Mouse (Mus musculus) lung, embryonic 15.5 days (tissue): ENCODE measurements at regions not wholly inside any gene's neighbourhood (a gene's known extent, or its start where the extent isn't known, plus 50 kb on each side); places are given as distances from the start of the nearest gene placed in this dataset.
A peak's percentile ranks its signal among the peaks of the same experiment; 100 is the strongest.

Experiments
- ATAC-seq: fragments of 200-750 bp; cut with Nextera tagmentation; 2 replicates; pipeline ENCODE4 v1.8.0; 2017; ENCODE audit warnings: moderate number of reproducible peaks, borderline replicate concordance; ENCODE audit not compliant: low FRiP score, low TSS enrichment; ENCODE audit errors: extremely low read depth
- H3K27ac ChIP-seq: fragments of 300-500 bp; sonication (generic); 2 replicates; pipeline ENCODE4 v1.5.1; 2015; ENCODE audit warnings: moderate library complexity, mild to moderate bottlenecking, inconsistent platforms
- H3K27me3 ChIP-seq: fragments of 300-500 bp; sonication (generic); 2 replicates; pipeline ENCODE4 v1.6.1; 2015; ENCODE audit warnings: inconsistent platforms
- H3K36me3 ChIP-seq: fragments of 300-500 bp; sonication (generic); 2 replicates; pipeline ENCODE4 v1.6.1; 2015; ENCODE audit warnings: inconsistent platforms
- H3K4me1 ChIP-seq: fragments of 300-500 bp; sonication (generic); 2 replicates; pipeline ENCODE4 v1.6.1; 2015; ENCODE audit warnings: inconsistent platforms
- H3K4me2 ChIP-seq: fragments of 300-500 bp; sonication (generic); 2 replicates; pipeline ENCODE4 v1.6.1; 2015; ENCODE audit warnings: inconsistent platforms, mild to moderate bottlenecking, moderate library complexity
- H3K4me3 ChIP-seq: fragments of 300-500 bp; sonication (generic); 2 replicates; pipeline ENCODE4 v1.5.1; 2015; ENCODE audit warnings: mild to moderate bottlenecking, inconsistent platforms
- H3K9ac ChIP-seq: fragments of 300-500 bp; sonication (generic); 2 replicates; pipeline ENCODE4 v1.6.1; 2015; ENCODE audit warnings: inconsistent platforms
- H3K9me3 ChIP-seq: fragments of 300-500 bp; sonication (generic); 2 replicates; pipeline ENCODE4 v1.6.1; 2016; ENCODE audit warnings: inconsistent platforms
- WGBS: fragments of 180-500 bp; shearing (Covaris S2); methylation state at CpG from one replicate; pipeline ENCODE4 v1.1.7; 2015; 5-methylcytosine and 5-hydroxymethylcytosine counted together

DNA sequence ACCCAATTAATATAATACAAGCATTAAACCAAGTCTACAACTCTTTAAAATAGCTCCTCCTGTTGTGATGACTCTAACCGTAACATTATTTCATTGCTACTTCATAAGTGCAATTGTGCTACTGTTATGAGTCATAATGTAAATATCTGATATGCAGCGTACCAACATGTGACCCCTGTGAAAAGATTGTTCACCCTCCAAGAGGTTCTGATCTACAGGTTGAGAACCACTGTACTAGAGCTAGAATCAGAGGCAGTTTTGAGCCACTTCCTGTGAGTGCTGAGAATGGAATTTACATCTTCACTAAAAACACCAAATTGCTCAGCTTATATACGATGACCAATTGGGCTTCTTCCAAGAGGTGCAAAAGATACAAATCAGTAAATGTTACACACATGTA is 504.4 kb upstream of the Syt1 start:
- no peak overlapping the region for H3K27ac ChIP-seq
- H3K4me3 ChIP-seq = no peak overlapping the region
- H3K4me2 ChIP-seq = no peak overlapping the region
- no peaks in the 10 kb centered on the region for H3K9me3 ChIP-seq
- 61% methylated on average over 3 of the region's 3 CpGs for WGBS
- no peaks in the 10 kb centered on the region for H3K4me1 ChIP-seq
- ATAC-seq = no peak
- no peaks in the 10 kb centered on the region for H3K36me3 ChIP-seq
- H3K9ac ChIP-seq = no peak overlapping the region
- no peaks in the 10 kb centered on the region for H3K27me3 ChIP-seq

DNA sequence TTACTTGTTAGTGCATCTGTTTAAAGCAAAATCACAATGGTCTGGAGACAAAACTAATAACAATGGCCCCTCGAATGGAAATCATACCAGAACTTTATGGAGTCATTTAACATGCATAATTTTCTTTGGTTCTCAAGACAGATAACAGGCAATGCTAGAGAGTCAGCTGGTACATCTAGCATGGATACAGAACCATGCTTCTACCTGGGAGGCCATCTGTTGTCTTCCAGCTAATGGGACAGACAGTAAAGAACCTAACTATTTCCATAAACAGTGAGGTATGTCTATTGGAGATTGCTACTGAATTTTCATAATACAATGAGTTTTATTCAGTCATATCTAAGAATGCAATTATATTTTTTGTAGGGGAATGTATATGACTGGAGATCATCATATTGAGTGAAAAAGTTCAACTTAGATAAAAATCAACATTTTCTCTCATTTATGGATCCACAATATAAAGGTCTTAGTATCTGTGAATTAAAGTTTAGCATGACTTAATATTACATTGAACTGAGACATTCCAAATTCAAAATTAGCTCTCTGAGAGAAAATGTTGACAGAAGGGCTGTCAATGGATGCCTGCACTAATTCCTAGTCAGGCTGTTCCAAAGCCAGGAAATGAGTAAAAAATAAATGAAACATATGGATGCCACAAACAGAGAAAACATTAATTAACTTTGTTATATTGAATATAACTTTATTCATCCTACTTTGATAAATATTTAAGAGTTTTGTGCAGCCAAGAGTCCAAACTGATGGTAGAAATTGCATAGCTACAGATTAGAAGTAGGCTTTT is 500.3 kb upstream of the Syt1 start:
- no peaks in the 10 kb centered on the region for H3K9me3 ChIP-seq
- no peaks in the 10 kb centered on the region for H3K36me3 ChIP-seq
- H3K4me2 ChIP-seq = no peak overlapping the region
- H3K4me1 ChIP-seq = no peaks in the 10 kb centered on the region
- H3K9ac ChIP-seq = no peak overlapping the region
- no peak overlapping the region for H3K27ac ChIP-seq
- H3K4me3 ChIP-seq = no peak overlapping the region
- no peaks in the 10 kb centered on the region for H3K27me3 ChIP-seq
- WGBS = 61% methylated on average over 1 of the region's 1 CpGs
- ATAC-seq = no peak

GRCm38 (mm10) chr10:109508553-109508952 is 497.8 kb upstream of the Syt1 start:
- ATAC-seq = no peak
- WGBS = 50% methylated on average over 1 of the region's 1 CpGs
- no peaks in the 10 kb centered on the region for H3K4me1 ChIP-seq
- no peak overlapping the region for H3K4me2 ChIP-seq
- H3K36me3 ChIP-seq = no peaks in the 10 kb centered on the region
- H3K9ac ChIP-seq = no peak overlapping the region
- H3K9me3 ChIP-seq = no peaks in the 10 kb centered on the region
- no peak overlapping the region for H3K27ac ChIP-seq
- H3K27me3 ChIP-seq = no peaks in the 10 kb centered on the region
- no peak overlapping the region for H3K4me3 ChIP-seq

GRCm38 (mm10) chr10:109507228-109507627 is 496.4 kb upstream of the Syt1 start:
- Histone ChIP-seq H3K9me3 (no peaks in the 10 kb centered on the region), H3K27ac (no peak overlapping the region), H3K4me1 (no peaks in the 10 kb centered on the region), H3K4me3 (no peak overlapping the region), H3K27me3 (no peaks in the 10 kb centered on the region), H3K4me2 (no peak overlapping the region), H3K9ac (no peak overlapping the region), H3K36me3 (no peaks in the 10 kb centered on the region)
- 66% methylated on average over 3 of the region's 3 CpGs for WGBS
- no peak for ATAC-seq

- Histone ChIP-seq H3K9me3 (no peaks in the 10 kb centered on the region), H3K27ac (no peak overlapping the region), H3K4me3 (no peak overlapping the region), H3K4me1 (no peaks in the 10 kb centered on the region), H3K4me2 (no peak overlapping the region), H3K9ac (no peak overlapping the region), H3K36me3 (no peaks in the 10 kb centered on the region), H3K27me3 (no peaks in the 10 kb centered on the region)
- WGBS = 56% methylated on average over 4 of the region's 4 CpGs
- no peak for ATAC-seq
These were observed 493.9 kb upstream of the Syt1 start for GRCm38 (mm10) chr10:109504683-109505082.

GRCm38 (mm10) chr10:109500861-109501260 is 490.1 kb upstream of the Syt1 start:
- no peaks in the 10 kb centered on the region for H3K9me3 ChIP-seq
- H3K27me3 ChIP-seq = no peaks in the 10 kb centered on the region
- no peak overlapping the region for H3K4me3 ChIP-seq
- H3K27ac ChIP-seq = no peak overlapping the region
- no peak overlapping the region for H3K4me2 ChIP-seq
- no peak overlapping the region for H3K9ac ChIP-seq
- no peaks in the 10 kb centered on the region for H3K4me1 ChIP-seq
- no peak for ATAC-seq
- H3K36me3 ChIP-seq = no peaks in the 10 kb centered on the region

DNA sequence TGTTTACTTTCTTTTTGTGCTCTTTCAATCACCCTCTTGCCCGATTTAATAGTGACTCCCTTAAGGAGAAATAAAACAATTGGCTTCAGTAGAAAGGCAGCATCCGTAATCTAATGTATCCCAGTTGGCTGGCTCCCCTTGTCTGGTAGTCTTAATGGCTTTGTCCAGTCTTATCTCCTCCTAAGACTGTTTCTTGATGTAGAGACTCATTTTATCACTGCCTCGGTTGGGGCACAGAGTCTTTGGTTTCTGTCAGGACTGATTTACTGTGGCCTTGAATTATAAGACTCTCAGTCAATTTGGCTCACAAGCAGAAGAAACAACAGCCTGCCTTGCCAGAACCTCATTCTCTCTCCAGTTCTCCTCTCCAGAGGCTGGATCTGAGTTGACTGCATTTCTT is 487.5 kb upstream of the Syt1 start:
- no peaks in the 10 kb centered on the region for H3K36me3 ChIP-seq
- H3K4me2 ChIP-seq = no peak overlapping the region
- H3K4me3 ChIP-seq = no peak overlapping the region
- no peaks in the 10 kb centered on the region for H3K4me1 ChIP-seq
- 32% methylated on average over 3 of the region's 3 CpGs for WGBS
- no peak overlapping the region for H3K27ac ChIP-seq
- H3K9ac ChIP-seq = no peak overlapping the region
- ATAC-seq = peak; percentile 39; the same call in 1 of the 2 replicates
- H3K9me3 ChIP-seq = no peaks in the 10 kb centered on the region
- no peaks in the 10 kb centered on the region for H3K27me3 ChIP-seq

- ATAC-seq = no peak; the same call in 1 of the 2 replicates
- H3K27ac ChIP-seq = no peak overlapping the region
- no peaks in the 10 kb centered on the region for H3K36me3 ChIP-seq
- H3K9ac ChIP-seq = no peak overlapping the region
- H3K4me1 ChIP-seq = no peaks in the 10 kb centered on the region
- 75% methylated on average over 10 of the region's 10 CpGs for WGBS
- no peaks in the 10 kb centered on the region for H3K27me3 ChIP-seq
- no peaks in the 10 kb centered on the region for H3K9me3 ChIP-seq
- no peak overlapping the region for H3K4me2 ChIP-seq
- H3K4me3 ChIP-seq = no peak overlapping the region
These were observed 485.4 kb upstream of the Syt1 start for GRCm38 (mm10) chr10:109496161-109496560.

DNA sequence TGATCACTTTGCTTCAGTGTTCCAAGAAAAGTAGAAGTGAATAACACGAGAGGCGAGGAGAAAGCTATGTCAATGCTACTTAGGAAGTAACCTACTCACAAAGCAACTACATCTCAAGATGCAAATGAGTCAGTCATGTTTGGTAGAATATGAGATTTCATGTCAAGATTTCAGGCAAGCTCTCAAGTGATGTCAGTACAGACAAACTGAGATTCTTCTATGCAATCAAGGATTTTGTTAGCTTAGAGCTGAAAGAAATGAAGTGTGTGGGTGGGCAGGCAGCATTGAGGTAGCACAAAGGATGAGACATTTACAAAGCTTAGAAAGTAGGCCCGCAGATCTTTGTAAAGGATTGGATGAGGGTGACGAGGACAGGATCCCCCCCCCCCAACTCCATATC is 480.0 kb upstream of the Syt1 start:
- no peak for ATAC-seq
- H3K4me1 ChIP-seq = no peaks in the 10 kb centered on the region
- WGBS = 79% methylated on average over 4 of the region's 4 CpGs

DNA sequence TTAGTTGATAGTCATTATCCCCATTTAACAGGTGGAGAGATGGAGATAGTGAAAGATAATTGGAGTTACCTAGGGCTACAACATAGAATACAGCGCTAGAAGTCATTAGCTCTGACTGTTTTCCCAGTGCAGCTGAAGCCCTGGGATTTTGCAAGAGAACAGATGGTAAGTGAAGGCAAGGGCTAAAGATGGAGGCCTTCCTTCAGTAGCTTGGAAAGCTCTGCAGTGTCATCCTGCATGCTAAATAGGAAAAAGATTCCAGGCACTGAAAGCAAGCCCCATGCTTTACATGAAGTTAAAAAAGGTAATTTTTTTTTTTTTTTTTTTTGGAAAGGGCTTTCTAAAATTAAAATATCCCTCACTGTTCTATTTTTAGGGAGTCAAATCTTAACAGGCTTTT is 477.2 kb upstream of the Syt1 start:
- no peak overlapping the region for H3K27ac ChIP-seq
- no peaks in the 10 kb centered on the region for H3K9me3 ChIP-seq
- no peak overlapping the region for H3K4me2 ChIP-seq
- no peaks in the 10 kb centered on the region for H3K36me3 ChIP-seq
- H3K4me3 ChIP-seq = no peak overlapping the region
- ATAC-seq = no peak
- H3K27me3 ChIP-seq = no peaks in the 10 kb centered on the region
- H3K9ac ChIP-seq = no peak overlapping the region
- WGBS = 84% methylated on average over 1 of the region's 1 CpGs
- no peaks in the 10 kb centered on the region for H3K4me1 ChIP-seq

More for the DNA sequence above, 480.0 kb upstream of the Syt1 start:
- no peak overlapping the region for H3K9ac ChIP-seq
- no peak overlapping the region for H3K4me2 ChIP-seq
- no peak overlapping the region for H3K27ac ChIP-seq
- no peaks in the 10 kb centered on the region for H3K9me3 ChIP-seq
- H3K36me3 ChIP-seq = no peaks in the 10 kb centered on the region
- H3K27me3 ChIP-seq = no peaks in the 10 kb centered on the region
- H3K4me3 ChIP-seq = no peak overlapping the region

- Histone ChIP-seq H3K27me3 (no peaks in the 10 kb centered on the region), H3K4me2 (no peak overlapping the region), H3K9ac (no peak overlapping the region), H3K27ac (no peak overlapping the region), H3K9me3 (no peaks in the 10 kb centered on the region), H3K4me1 (no peaks in the 10 kb centered on the region), H3K4me3 (no peak overlapping the region), H3K36me3 (no peaks in the 10 kb centered on the region)
- ATAC-seq = no peak
- WGBS = 74% methylated on average over 7 of the region's 7 CpGs
These were observed 476.3 kb upstream of the Syt1 start for GRCm38 (mm10) chr10:109486917-109487604.

DNA sequence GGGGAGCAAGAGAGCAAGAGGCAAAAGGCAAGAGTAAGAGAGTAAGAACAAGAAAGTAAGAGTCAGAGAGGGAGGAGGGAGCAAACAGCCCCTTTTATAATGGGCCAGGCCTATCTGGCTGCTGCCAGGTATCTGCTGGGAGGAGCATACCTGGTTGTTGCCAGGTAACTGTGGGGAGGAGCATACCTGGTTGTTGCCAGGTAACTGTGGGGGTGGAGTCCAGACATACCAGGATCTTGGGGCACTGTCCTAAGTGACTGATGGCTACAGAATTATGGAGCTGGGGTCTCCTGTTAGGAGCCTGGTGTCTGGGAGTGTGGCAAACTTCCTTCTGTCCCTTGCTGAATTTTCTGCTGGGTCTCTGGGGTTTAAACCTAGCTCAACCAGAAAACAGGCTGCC is 469.8 kb upstream of the Syt1 start:
- Histone ChIP-seq H3K9ac (no peak overlapping the region), H3K36me3 (no peaks in the 10 kb centered on the region), H3K27ac (no peak overlapping the region), H3K27me3 (no peaks in the 10 kb centered on the region), H3K4me2 (no peak overlapping the region), H3K9me3 (no peaks in the 10 kb centered on the region), H3K4me1 (no peaks in the 10 kb centered on the region), H3K4me3 (no peak overlapping the region)
- no peak for ATAC-seq
